Mouse (Mus musculus): Measurements from ENCODE around the gene Mageb5. TPM values are rescaled to one million over a fixed set of nuclear protein-coding genes. Genes with fewer than 3 reads are reported as not detected.
"Not testable (repeated sequence)": the region's sequence is repeated elsewhere in the genome, so short reads cannot be mapped to it uniquely, and the experiment has no call there.

Gene Mageb5
- total RNA-seq (2021), result not detected
- long read RNA-seq, experiment 1, result 0 reads
- long read RNA-seq, experiment 2, result 0 reads

DNA sequence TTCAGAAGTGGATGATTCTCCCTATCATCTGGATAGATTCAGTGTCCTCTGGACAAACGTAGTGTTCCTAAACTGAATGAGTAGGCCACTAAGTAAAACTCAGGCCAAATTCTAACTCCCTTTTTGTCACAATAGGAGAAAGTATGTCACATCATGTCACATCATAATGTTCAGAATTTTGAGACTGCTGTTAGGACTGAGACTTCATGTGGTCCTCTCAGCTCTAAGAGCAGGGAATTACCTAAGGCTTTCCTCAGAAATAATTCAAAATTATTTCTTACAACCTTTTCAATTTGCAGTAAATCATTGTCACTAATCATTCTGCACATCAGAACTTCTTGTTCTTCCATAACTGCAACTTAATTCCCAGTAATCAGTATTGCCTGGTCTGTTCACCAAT, at the start of gene Mageb5:
Gene Mageb5 (minus strand): TSS at position 101 of the 400 bp plus-strand sequence.
- DNase-seq (ENCODE audit: low spot score in 2 of 2), result not testable (repeated sequence)

DNA sequence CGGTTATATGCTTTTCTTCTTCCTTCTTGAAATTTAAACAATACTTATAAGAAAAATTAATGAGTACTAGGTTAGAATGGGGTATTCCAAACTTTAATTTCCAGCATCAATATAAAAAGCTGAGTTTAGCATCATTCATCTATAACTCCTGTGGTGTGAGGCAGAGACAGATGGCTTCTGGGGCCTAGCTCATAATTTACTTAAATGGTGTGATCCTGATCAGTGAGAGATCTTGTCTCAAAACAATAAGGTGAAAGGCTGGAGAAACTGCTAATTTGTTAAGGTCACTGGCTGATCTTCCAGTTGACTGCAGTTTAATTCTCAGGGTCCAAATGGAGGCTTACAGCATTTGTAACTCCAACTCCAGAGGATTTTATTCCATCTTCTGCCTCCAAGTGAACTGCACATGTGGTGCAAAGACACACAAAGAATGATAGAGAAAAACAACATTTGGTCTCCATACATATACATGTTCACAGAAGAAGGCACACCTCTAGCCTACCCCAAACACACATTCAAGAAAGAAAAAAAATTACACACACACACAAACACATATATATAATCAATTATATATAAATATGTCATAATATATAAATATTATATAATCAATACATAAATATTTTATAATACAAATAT, 23.1 kb downstream of the Mageb5 start:
- not testable (repeated sequence) for DNase-seq (ENCODE audit: low spot score in 2 of 2)

Other genes with a start within 250 kb of the Mageb5 start
- not detected for gene 1700084M14Rik, start 207.1 kb downstream of the Mageb5 start, total RNA-seq (2021)
- not detected for gene Gm14781, start 150.8 kb downstream of the Mageb5 start, total RNA-seq (2021)
- not detected for gene Mageb1, start 233.3 kb upstream of the Mageb5 start, total RNA-seq (2021)